Mouse (Mus musculus): ENCODE data around the gene Tma16. TPM values are rescaled to one million over a fixed set of nuclear protein-coding genes. Genes with fewer than 3 reads are reported as not detected.

Gene Tma16
- 9.1 TPM for polyA plus RNA-seq (2015; fragmentation: Illumina TruSeq; extraction: RNeasy Lipid Tissue Mini Kit (QIAGEN cat#74804); ENCODE audit: low read depth, low replicate concordance)

DNA sequence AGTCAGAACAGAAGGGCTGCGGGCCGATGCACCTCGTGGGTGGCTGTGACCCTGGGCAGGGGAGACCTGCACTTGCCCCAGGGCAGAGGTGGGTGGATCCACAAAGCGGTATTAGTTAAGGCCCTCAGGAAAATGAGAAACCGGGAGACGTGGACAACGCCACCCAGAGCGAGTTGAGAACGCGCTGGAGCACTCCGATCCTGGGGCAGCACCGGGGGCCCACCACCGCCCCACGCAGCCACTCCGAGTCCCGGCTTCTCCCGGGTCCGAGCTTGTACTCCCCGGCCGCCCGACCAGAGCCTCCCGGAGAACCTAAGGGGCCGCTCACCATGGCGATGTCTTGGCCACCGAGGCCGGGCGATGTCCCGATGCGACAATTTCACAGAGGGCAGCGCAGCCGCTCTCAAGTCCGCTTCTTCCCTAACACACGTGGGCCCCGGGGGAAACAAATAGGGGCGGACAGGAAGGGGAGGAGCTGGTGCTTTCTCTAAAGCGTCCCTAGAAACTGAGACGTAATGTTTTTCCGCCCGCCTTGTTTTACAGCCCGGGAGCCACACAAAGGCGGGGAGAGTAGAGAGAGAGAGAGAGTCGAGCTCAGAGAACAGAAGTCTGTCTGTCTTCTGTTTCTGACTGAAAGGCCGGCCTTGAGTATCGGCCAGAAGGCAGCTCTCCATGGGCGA is at the start of gene Tma16:
Tma16 (minus strand) TSS at position 447 of the 680 bp plus-strand sequence.

DNA sequence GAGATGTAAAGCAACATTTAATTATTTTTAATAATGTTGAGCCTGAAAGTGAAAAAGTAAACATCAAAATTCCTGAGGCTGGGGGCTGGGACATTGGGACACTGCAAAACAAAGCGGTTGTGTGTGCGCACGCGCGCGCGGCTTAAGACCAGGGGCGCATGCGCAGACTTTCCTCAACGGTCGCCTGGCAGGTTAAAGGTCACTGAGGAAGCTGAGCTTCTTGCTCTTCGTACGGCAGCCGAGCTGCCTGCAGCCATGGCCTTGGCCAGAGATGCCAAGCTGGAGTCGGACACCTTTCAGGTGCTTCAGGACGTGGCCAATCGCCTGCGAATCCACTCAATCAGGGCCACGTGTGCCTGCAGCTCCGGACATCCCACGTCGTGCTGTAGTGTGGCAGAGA is 25.2 kb upstream of the Tma16 start, which contains the start of gene Tktl2:
Tktl2 (plus strand) TSS at position 220 of the 400 bp plus-strand sequence.

Other genes with a start within 250 kb of the Tma16 start
- gene Tktl2, start 25.2 kb upstream of the Tma16 start, polyA plus RNA-seq (2015; fragmentation: Illumina TruSeq; extraction: RNeasy Lipid Tissue Mini Kit (QIAGEN cat#74804); ENCODE audit: low read depth, low replicate concordance): 0.15 TPM
- gene Npy5r, start 201.6 kb upstream of the Tma16 start, polyA plus RNA-seq (2015; fragmentation: Illumina TruSeq; extraction: RNeasy Lipid Tissue Mini Kit (QIAGEN cat#74804); ENCODE audit: low read depth, low replicate concordance): 6.0 TPM
- gene Npy1r, start 210.7 kb upstream of the Tma16 start, polyA plus RNA-seq (2015; fragmentation: Illumina TruSeq; extraction: RNeasy Lipid Tissue Mini Kit (QIAGEN cat#74804); ENCODE audit: low read depth, low replicate concordance): 22.1 TPM

All from brain, adult 10 weeks (tissue).